Mouse (Mus musculus) cerebellum, adult 2 months (tissue): ENCODE measurements around the gene Trim7. TPM values are rescaled to one million over a fixed set of nuclear protein-coding genes. Genes with fewer than 3 reads are reported as not detected.
"Not testable (repeated sequence)": the region's sequence is repeated elsewhere in the genome, so short reads cannot be mapped to it uniquely, and the experiment has no call there.

Experiments used
- DNase-seq, 2 experiments: peaks; one replicate each; pipeline ENCODE4 v3.0.0; 2021
- H3K27ac ChIP-seq: fragments of 200-500 bp; 2 replicates; pipeline ENCODE4 v1.5.1; 2012; ENCODE audit warnings: low read length, control low read depth, inconsistent platforms; ENCODE audit not compliant: insufficient read depth
- H3K27me3 ChIP-seq: fragments of 200-500 bp; 2 replicates; pipeline ENCODE4 v1.6.1; 2012; ENCODE audit warnings: inconsistent platforms, mild to moderate bottlenecking, low read length, moderate library complexity; ENCODE audit not compliant: control insufficient read depth, insufficient read depth
- H3K4me1 ChIP-seq: fragments of 200-500 bp; 2 replicates; pipeline ENCODE4 v1.6.1; 2011; ENCODE audit warnings: low read length; ENCODE audit not compliant: control insufficient read depth, insufficient read depth
- H3K4me3 ChIP-seq: fragments of 200-500 bp; replicated peaks from 2 replicates; pipeline ENCODE3; 2011; ENCODE audit warnings: mild to moderate bottlenecking, low read depth, low read length, control low read depth; ENCODE audit not compliant: insufficient read depth
- CTCF ChIP-seq: fragments of 200-500 bp; IDR thresholded peaks from 2 replicates; pipeline ENCODE4 v1.5.1; 2011; ENCODE audit warnings: low read depth, mild to moderate bottlenecking, control low read depth, low read length, moderate library complexity, borderline replicate concordance; ENCODE audit not compliant: insufficient read depth
- POLR2A ChIP-seq: fragments of 200-500 bp; IDR thresholded peaks from 2 replicates; pipeline ENCODE4 v1.6.1; 2011; ENCODE audit warnings: low read length, control low read depth, borderline replicate concordance; ENCODE audit not compliant: insufficient read depth
- WGBS: fragments of 180-500 bp; shearing (Covaris S2); methylation state at CpG from one replicate; pipeline ENCODE4 v1.1.7; 2018; 5-methylcytosine and 5-hydroxymethylcytosine counted together
- polyA plus RNA-seq: library from polyadenylated mRNA; depleted of rRNA; stranded (reverse); fragments of >200 nt; gene quantifications from 2 replicates; pipeline ENCODE4 v1.2.3, GENCODE M21; 2012; rRNA removed

Gene Trim7
- polyA plus RNA-seq, 1 experiment = 4.7 TPM

DNA sequence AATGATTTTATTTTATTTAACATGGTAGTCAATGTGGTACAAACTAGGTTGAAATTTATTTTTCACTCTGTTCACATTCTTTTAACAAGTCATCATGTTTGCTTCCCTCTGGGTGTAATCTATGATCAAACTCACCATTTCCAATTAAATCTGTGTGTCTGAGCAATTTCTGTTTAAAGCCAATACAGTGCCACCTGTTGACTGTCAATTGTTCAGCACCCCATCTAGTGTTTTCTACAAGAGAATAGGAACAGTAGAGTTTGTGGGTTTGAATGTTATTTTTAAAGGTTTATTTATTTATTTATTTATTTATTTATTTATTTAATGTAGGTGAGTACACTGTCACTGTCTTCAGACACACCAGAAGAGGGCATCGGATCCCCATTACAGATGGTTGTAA, 50.7 kb downstream of the Trim7 start:
- Histone ChIP-seq H3K27me3 (no peaks in the 10 kb centered on the region), H3K4me3 (no peak overlapping the region), H3K4me1 (no peaks in the 10 kb centered on the region), H3K27ac (no peak overlapping the region)
- 97% methylated on average over 1 of the region's 1 CpGs for WGBS
- no peak for DNase-seq
- TF ChIP-seq CTCF (no peak), POLR2A (no peak)

DNA sequence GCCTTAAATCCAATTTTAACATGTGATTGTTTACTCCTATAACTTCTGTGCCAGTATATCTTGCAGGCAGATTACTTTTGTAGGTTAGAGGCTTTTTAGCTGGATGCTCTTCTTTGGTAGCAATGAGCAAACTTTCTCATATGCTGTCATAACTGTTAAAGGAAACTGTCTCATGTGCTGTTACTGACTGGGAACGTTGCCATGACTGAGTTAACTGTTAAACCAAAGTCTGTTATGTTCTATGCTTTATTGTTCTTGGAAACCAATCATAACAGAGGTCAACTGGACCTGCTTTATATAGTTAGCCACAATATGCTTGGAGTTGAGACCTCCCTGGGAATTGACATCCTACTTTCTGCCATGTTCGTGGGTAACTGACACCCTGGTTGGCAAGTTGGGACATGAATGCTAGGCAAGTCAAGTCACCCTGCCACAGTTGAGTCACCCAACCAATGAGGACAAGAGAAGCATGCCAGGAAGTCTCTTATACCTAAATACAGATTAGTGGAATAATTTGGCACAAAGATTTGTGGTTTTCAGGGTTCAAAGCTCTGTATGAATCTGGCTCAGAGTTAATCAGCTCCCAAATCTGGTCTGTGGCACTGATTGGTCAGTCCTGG, 73.0 kb downstream of the Trim7 start:
- Histone ChIP-seq H3K4me1 (no peaks in the 10 kb centered on the region), H3K27ac (no peak overlapping the region), H3K4me3 (no peak overlapping the region), H3K27me3 (no peaks in the 10 kb centered on the region)
- TF ChIP-seq POLR2A (no peak), CTCF (no peak)
- DNase-seq = no peak
- WGBS = 61% methylated on average over 2 of the region's 2 CpGs

DNA sequence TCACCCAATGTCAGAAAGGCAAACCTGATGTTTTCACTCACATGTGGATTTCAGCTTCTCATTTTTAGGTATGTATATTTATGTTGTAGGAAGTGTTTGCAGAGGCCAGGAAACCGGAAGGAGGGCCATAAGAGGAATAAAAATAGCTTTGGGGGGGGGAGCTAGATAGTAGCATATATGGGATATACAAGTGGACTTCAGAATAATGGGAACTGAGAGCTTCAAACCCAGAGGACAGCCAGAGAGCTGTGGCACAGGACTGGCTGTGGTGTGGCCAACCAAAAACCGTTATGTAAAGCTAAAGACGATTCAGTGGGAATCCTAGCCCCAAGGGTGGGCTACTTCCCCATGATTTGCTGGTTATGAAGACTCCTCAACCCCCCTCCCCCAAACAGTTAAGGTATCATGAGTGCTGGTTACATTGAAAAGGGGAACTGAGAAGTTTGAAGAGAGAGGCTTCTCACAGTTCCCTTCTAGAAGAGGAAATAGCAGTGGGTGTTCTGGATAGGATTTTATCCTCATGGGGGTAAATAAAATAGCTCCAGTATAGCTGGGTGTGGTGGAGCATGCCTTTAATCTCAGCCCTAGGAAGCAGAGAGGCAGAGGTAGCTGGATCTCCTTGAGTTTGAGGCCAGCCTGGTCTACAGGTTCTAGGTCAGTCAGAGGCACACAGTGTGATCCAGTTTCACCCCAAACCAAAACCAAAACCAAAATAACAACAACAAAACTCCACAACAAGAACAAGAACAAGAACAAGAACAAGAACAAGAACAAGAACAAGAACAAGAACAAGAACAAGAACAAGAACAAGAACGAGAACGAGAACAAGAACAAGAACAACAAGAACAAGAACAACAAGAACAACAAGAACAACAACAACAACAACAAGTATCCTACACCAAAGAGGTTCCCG, 75.0 kb downstream of the Trim7 start:
- not testable (repeated sequence) for H3K27ac ChIP-seq, H3K27me3 ChIP-seq, H3K4me1 ChIP-seq, DNase-seq, H3K4me3 ChIP-seq
- 78% methylated on average over 6 of the region's 6 CpGs for WGBS

DNA sequence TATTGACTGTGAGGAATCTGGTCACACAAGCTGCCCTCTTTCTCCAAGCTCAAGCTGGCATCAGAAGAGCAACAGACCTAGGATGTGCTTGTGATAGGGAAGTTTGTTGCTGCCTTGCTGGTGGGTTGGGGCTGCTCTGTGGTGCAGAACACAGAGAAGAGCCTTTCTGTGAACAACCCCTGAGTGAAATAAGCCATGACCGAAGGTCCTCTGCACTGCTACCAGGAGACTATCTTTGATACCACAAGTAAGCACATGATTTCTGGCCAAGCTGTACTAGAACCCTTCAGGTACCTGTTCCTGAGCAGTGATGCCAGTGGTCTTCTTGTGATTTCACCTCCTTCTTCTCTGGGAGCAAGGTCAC, 75.6 kb downstream of the Trim7 start:
- not testable (repeated sequence) for H3K27ac ChIP-seq, H3K4me1 ChIP-seq, DNase-seq, H3K4me3 ChIP-seq, H3K27me3 ChIP-seq
- WGBS = 95% methylated on average over 1 of the region's 1 CpGs

Other genes starting within 250 kb of the Trim7 start
- 426 and 432 TPM in 2 replicates for gene Rack1, start 25.8 kb upstream of the Trim7 start, polyA plus RNA-seq
- gene Trim41, start 8.8 kb upstream of the Trim7 start, polyA plus RNA-seq = 42.3 and 45.0 TPM in 2 replicates
- gene Gm12184, start 515 bp downstream of the Trim7 start, polyA plus RNA-seq = 30.1 and 34.0 TPM in 2 replicates
- gene Irgm1, start 45.5 kb downstream of the Trim7 start, polyA plus RNA-seq = 6.5 and 7.1 TPM in 2 replicates
- gene Gm5431, start 76.1 kb downstream of the Trim7 start, polyA plus RNA-seq = 0.06 and 0.08 TPM in 2 replicates
- gene Psme2b, start 120.0 kb downstream of the Trim7 start, polyA plus RNA-seq = 1.0 and 1.5 TPM in 2 replicates
- 0.03 and 0.08 TPM in 2 replicates for gene Olfr56, start 152.7 kb downstream of the Trim7 start, polyA plus RNA-seq
- 0.38 and 0.59 TPM in 2 replicates for gene 9930111J21Rik1, start 153.3 kb downstream of the Trim7 start, polyA plus RNA-seq
- gene Gm12185, start 166.1 kb downstream of the Trim7 start, polyA plus RNA-seq = 0.05 and 0.10 TPM in 2 replicates
- 0.87 and 1.2 TPM in 2 replicates for gene Tgtp1, start 168.0 kb downstream of the Trim7 start, polyA plus RNA-seq
- gene 9930111J21Rik2, start 225.1 kb downstream of the Trim7 start, polyA plus RNA-seq = 0.88 and 1.00 TPM in 2 replicates
- gene Tgtp2, start 238.1 kb downstream of the Trim7 start, polyA plus RNA-seq = 1.4 and 2.3 TPM in 2 replicates